Mouse (Mus musculus): ENCODE data around the gene Muc20. TPM values are rescaled to one million over a fixed set of nuclear protein-coding genes. Genes with fewer than 3 reads are reported as not detected.

Gene Muc20
- polyA plus RNA-seq, 1 experiment: not detected

Other genes with a start within 250 kb of the Muc20 start
- gene Tfrc, start 188.5 kb downstream of the Muc20 start, polyA plus RNA-seq (2012; rRNA removed): 86.9 and 96.3 TPM in 2 replicates
- 175 and 204 TPM in 2 replicates for gene Tnk2, start 153.6 kb downstream of the Muc20 start, polyA plus RNA-seq (2012; rRNA removed)
- 0.02 and 0.08 TPM in 2 replicates for gene Muc4, start 61.5 kb downstream of the Muc20 start, polyA plus RNA-seq (2012; rRNA removed)
- gene Smbd1, start 13.0 kb upstream of the Muc20 start, polyA plus RNA-seq (2012; rRNA removed): not detected in 2 replicates
- 49.8 and 54.7 TPM in 2 replicates for gene Fyttd1, start 80.1 kb upstream of the Muc20 start, polyA plus RNA-seq (2012; rRNA removed)
- gene Rubcn, start 80.3 kb upstream of the Muc20 start, polyA plus RNA-seq (2012; rRNA removed): 75.0 and 76.5 TPM in 2 replicates
- gene Lrch3, start 116.7 kb upstream of the Muc20 start, polyA plus RNA-seq (2012; rRNA removed): 39.7 and 40.4 TPM in 2 replicates

All from frontal cortex, adult 2 months (tissue).